Mouse (Mus musculus) bone marrow, adult 2 months (tissue): ENCODE measurements at regions not wholly inside any gene's neighbourhood (a gene's known extent, or its start where the extent isn't known, plus 50 kb on each side); places are given as distances from the start of the nearest gene placed in this dataset.

ENCODE experiments used
- H3K27ac ChIP-seq: fragments of 200-500 bp; 2 replicates; pipeline ENCODE4 v1.5.1; 2012; ENCODE audit warnings: low read depth, mild to moderate bottlenecking, control low read depth, inconsistent platforms, low read length; ENCODE audit not compliant: control insufficient read depth, poor library complexity, insufficient read depth
- H3K4me1 ChIP-seq: fragments of 200-500 bp; 2 replicates; pipeline ENCODE4 v1.6.1; 2011; ENCODE audit warnings: low read length; ENCODE audit not compliant: control insufficient read depth, insufficient read depth
- H3K4me3 ChIP-seq: fragments of 200-500 bp; replicated peaks from 2 replicates; pipeline ENCODE3; 2011; ENCODE audit warnings: mild to moderate bottlenecking, low read depth, low read length, control low read depth; ENCODE audit not compliant: control insufficient read depth
- CTCF ChIP-seq: fragments of 200-500 bp; IDR thresholded peaks from 2 replicates; pipeline ENCODE4 v1.5.1; 2011; ENCODE audit warnings: low read length, control low read depth; ENCODE audit not compliant: control insufficient read depth, insufficient read depth
- POLR2A ChIP-seq: fragments of 200-500 bp; IDR thresholded peaks from 2 replicates; pipeline ENCODE4 v1.6.1; 2011; ENCODE audit warnings: low read depth, mild to moderate bottlenecking, control low read depth, low read length, borderline replicate concordance; ENCODE audit not compliant: control insufficient read depth
- WGBS: fragments of 180-500 bp; shearing (Covaris S2); methylation state at CpG from one replicate; pipeline ENCODE4 v1.1.7; 2018; 5-methylcytosine and 5-hydroxymethylcytosine counted together

DNA sequence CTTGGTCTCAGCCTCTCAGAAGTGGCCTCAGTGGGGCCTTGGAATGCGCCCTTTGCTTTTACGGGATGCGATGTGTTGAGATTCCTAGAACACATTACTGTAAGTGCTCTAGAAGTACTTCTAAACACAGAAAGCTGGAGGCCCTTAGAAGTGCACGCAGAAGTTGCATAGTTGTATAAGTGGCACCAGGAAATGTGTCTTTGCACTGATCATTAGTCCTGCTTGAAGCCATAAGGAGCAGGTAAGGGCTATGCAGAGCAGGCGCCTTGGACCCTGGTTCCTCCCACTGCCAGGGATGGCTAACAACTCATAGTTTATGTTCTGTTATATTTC is 71.2 kb upstream of the Id2 start:
- Histone ChIP-seq H3K4me1 (peaks cover 20% of the 10 kb centered on the region), H3K27ac (no peak overlapping the region), H3K4me3 (no peak overlapping the region)
- 81% methylated on average over 5 of the region's 5 CpGs for WGBS
- TF ChIP-seq CTCF, result no peak
- no peak for TF ChIP-seq POLR2A

DNA sequence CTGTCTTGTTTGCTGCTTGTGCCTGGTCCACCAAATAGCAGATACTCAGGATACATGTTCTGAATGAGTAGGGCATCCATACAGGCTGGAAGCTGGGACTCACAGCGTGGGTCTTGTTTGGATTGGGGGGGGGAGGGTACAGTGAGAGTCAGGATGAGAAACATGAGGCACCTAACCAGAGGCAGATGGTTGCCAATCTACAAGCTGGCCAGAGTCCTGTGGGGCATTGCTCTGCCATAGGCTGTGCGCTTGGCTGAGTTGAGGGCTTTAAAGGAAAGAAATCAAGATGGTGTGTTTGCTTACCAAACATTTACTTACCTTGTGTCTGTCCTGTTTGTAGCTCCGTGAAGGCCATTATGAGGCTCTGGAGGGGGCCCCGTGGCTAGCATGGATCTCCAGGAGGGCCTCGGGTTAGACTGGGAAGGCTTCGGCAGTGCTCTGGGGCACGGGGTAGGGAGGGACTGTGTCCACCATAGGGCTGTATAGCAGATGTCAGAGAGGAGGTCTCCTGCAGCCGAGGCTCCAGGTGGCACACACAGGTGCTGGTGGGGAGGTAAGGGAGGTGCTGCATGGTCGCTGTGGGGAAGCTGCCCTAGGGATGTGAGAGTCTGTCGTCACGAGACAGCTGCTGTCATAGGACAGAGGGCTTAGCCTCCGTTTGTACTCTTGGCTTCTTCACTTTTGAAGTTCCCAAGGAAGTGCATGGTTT is 70.7 kb upstream of the Id2 start:
- H3K4me1 ChIP-seq, result peaks cover 19% of the 10 kb centered on the region
- H3K27ac ChIP-seq, result no peak overlapping the region
- TF ChIP-seq CTCF, result no peak
- no peak for TF ChIP-seq POLR2A
- 74% methylated on average over 12 of the region's 12 CpGs for WGBS
- H3K4me3 ChIP-seq, result no peak overlapping the region

DNA sequence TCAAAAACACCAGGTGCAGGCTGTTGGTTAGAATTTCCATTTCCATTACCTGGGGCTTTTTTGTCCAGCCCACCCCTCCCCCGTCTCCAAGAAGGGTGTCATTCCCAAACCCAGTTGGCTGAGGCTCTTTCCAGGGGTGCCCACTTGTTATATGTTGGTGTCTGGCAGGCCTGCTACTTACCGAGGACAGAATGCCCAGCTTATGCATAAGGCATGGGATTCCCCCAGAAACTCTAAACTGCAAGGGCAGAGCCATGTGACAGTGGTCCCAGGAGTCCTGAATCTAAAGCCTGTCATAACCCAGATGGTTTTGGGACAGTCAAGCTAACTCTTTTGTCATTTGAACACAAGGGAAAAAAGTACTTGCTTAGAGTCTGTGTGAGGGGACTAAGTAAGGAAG is 69.6 kb upstream of the Id2 start:
- Histone ChIP-seq H3K4me3 (no peak overlapping the region), H3K27ac (no peak overlapping the region), H3K4me1 (peaks cover 18% of the 10 kb centered on the region)
- no peak for TF ChIP-seq CTCF
- no peak for TF ChIP-seq POLR2A
- WGBS, result 62% methylated on average over 2 of the region's 2 CpGs

DNA sequence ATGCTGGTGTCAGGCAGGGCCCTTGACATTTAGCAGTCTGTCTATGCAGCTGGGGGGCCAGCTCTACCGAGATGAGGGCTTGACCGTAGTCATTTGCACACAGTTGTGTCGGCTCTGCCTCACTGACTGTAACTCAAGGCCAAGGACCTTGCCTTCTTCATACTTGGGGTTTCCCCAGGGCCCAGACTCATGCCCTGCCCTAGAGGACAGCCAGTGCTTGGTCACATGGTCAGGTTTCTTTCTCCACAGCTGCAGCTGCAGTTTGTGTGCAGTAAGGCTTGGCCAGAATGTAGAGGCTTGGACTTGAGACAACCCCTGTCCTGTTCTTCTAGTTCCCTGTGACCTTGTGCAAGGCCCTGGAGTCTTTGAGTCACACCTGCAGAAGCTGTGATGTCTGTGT is 68.7 kb upstream of the Id2 start:
- Histone ChIP-seq H3K27ac (peak overlapping the region; percentile 41), H3K4me3 (no peak overlapping the region), H3K4me1 (peaks cover 18% of the 10 kb centered on the region)
- 36% methylated on average over 3 of the region's 3 CpGs for WGBS
- TF ChIP-seq CTCF, result no peak
- TF ChIP-seq POLR2A, result no peak

DNA sequence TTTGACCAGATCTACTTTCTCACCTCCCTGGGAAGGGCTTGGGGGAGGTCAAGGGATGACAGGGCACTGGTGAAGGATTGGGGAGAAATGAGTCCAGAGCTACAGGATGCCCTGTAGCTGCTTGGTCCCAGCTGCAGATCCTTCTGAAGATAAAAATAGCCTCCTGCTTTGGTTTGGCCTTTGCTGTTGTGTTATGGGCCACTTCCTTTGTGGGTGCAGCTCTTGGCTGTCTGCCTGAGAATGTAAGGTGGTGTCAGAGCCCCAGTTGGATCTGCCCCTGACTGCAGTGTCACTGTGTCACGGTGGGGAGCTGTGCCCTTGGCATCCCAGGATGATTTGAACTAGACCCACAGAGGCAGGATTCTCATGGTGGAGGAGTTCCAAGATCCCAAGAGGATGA is 67.8 kb upstream of the Id2 start:
- Histone ChIP-seq H3K4me1 (peaks cover 18% of the 10 kb centered on the region), H3K27ac (peak overlapping the region; percentile 41; the same call in 1 of the 2 replicates), H3K4me3 (no peak overlapping the region)
- TF ChIP-seq POLR2A (no peak), CTCF (no peak)
- 4% methylated on average over 1 of the region's 1 CpGs for WGBS

DNA sequence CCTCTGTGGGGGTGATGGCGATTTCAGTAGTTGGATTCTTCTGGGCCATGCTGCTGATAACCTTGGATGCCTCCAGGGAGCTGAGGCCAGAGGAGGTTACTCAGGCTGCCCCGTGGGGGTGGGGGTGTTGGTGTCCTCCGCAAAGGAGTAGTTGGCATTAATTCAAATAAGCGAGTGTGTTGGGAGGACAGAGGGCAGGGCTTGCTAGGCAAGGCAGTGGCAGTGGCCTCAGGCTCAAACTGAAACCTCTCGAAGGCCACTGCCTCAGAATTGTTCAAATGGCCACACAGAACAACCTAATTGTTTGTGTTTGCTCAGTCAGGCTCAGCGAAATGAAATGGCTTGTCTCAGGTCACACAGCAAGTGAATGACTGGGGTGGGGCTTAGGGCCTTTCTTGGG is 66.6 kb upstream of the Id2 start:
- H3K4me3 ChIP-seq, result no peak overlapping the region
- H3K4me1 ChIP-seq, result peaks cover 18% of the 10 kb centered on the region
- no peak overlapping the region; the same call in 1 of the 2 replicates for H3K27ac ChIP-seq
- TF ChIP-seq POLR2A (no peak), CTCF (no peak)
- WGBS, result 26% methylated on average over 6 of the region's 6 CpGs

DNA sequence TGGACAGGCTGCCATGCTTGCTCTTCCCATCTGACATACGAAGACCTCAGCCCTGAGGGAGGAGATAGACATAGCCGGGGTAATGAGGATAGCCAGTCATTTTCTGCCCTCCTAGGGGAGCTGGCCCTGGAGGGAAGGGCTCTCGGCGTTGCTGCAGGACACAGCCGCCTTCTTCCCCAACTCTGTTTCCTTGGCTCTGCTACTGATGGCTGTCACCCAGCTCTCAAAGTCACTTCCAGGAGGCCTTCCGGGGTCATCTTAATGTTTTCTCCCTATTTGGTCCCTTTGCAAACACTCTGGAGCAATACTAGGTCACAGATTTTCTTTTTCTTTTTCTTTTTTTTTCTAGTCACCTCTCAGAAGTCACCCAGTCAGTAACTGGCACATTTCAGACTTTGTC is 65.9 kb upstream of the Id2 start:
- Histone ChIP-seq H3K27ac (no peak overlapping the region), H3K4me3 (no peak overlapping the region), H3K4me1 (peaks cover 18% of the 10 kb centered on the region)
- 89% methylated on average over 6 of the region's 6 CpGs for WGBS
- TF ChIP-seq POLR2A (no peak), CTCF (no peak)

DNA sequence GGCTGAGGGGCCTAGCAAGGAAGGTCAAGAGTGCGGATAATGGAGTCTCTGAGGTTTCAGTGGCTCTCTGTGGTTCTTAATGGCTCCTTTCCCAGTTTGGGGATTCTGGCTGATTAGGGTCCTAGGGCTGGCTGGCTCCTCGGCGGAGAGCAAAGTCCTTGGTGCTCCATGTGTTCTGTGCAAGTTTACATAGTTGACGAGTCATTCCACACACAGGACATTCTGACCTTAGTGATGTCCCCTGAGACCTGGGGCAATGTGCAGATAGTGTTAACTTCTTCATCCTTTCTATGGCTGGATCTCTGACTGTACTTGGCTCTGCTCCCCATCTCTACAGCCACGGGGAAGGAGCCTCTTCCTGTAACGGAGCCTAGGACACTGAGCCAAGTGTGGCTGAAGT is 65.0 kb upstream of the Id2 start:
- TF ChIP-seq CTCF (no peak), POLR2A (no peak)
- H3K4me1 ChIP-seq, result peaks cover 18% of the 10 kb centered on the region
- WGBS, result 63% methylated on average over 6 of the region's 6 CpGs
- H3K27ac ChIP-seq, result no peak overlapping the region
- H3K4me3 ChIP-seq, result no peak overlapping the region

DNA sequence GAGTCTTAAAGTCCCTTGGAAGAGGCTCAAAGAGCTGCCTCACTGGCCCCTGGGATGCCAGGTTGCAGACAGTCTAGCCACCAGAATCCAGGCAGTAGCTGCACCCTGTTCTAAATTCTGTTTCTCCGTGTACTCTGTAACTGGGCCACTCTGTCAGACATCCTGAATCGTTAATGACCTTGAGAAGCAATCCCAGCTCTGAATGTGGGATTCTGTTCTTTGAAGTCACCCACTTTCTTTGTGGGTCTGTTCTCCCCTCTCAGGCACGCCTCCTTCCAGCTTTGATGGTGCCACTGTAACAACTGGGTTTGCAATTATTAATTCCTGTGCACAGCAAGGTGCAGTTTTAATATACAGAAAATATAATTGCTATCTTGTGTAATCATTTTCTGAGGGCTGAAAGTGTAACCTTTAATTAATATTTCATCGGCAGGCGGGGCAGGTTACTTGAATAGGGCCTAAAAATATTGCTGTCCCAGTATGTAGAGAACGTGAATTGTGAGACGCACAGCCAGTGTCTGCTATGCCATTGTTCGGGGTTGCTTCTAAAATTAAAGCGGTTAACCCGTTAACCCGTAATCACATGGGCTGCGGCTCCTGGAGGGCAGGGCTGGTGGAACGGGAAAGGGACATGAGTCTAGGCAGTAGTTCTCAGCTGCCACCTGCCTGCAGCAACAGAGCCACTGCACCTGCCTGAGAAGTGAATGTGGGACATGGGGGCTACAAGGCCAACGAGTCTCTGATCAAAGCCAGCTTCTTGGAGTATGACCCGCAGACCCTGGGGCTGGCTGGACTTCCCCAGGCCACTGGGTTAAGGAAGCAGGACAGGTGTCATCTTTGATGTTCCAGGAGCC is 64.3 kb upstream of the Id2 start:
- Histone ChIP-seq H3K4me1 (peaks cover 19% of the 10 kb centered on the region), H3K4me3 (no peak overlapping the region), H3K27ac (no peak overlapping the region)
- 83% methylated on average over 15 of the region's 15 CpGs for WGBS
- TF ChIP-seq CTCF (no peak), POLR2A (no peak)
